Mouse (Mus musculus) thymus, postnatal 4 days (tissue): ENCODE results near the gene Ppp2r2c.

Experiments
- DNase-seq: peaks from one replicate; pipeline ENCODE4 v3.0.0; 2021

The Ppp2r2c gene

DNA sequence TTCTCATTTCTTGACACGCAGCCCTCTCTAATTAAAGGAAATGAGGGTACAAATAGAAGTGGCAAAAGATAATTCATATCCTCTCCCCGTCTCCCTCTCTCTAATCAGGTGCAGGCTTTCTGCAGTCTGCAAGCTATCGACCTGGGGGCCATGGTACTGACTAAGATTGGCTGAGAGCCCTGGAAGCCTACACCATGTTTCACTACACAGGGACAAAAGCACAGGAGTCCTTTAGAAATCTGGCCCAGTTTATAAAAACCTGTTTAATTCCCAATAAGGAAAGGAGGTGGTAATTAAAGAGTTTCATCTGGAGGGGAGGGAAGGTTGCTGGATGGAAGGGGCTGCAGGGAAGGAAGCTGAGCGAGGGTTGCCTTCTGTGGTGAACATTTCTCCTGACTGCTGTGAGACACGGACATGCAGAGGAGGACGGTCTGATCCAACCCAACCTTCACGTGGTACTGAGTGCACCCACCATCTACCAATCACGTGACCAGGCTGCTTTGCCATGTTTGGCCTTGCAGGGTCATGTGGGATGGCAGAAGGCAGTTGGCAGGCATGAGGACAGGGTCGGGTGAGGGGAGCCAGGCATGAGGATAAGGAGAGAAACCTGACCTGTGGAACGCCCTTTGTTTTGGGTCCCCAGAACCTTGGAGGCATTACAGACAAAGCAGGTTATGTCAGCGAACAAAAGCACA, 30.2 kb downstream of the Ppp2r2c start:
- DNase-seq: no peak

DNA sequence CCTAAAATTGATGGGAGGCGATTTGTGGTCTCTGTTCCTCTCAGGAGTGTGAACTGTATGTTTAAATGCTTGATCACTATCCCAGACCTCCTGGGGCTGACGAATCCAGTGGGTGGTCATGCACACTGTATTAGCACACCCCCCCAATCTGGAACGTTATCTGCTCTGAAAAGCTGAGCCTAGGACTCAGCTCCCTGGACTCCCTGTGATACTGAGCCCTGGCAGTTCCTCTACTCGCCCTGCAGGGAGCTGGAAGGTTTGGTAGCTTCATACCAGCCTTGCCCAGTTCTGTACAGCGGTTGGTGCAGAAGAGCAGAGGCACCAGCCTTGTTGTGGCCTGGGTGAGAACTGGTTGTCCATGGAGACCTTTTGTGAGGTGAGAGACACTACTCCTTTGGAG, 31.1 kb downstream of the Ppp2r2c start:
- no peak for DNase-seq

DNA sequence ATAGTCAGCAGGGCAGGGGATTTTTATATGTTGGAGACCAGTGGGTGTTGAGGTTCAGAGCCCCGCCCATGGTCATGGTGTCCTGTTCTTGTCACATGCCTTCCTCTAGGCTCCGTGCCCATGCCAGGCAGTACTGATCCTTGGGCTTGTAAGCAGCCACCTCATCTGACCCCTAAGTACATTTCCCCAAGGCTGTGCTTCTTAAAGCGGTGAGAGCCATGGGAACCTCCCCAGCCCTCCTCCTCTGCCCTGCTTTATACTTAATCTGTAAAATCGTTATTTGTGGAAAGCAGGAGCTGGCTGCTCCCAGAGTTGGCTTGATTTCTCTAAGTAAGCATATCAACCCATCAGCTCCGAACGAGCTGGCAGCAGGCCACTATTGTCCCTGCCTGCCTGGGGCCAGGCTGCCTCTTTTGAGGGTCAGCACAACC, 31.9 kb downstream of the Ppp2r2c start:
- DNase-seq: no peak

DNA sequence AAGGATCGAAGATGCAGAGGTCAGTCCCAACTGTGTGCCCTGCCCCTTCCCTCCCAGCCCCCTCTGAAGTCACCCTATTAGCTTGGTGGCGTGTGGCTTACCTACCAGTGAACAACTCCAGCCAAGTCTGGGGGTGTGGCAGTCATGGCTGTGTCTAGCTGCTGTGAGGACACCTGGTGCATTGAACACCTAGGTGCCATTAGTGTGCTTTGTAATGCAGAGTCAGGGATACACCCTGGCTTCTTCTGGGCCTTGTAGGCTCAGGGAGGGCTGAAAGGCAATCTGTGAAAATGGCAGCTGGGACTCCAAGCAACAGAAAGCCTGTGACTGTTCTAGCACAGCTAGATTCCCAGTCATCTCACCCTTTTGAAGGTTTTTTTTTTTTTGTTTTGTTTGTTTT, 34.5 kb downstream of the Ppp2r2c start:
- DNase-seq: no peak

DNA sequence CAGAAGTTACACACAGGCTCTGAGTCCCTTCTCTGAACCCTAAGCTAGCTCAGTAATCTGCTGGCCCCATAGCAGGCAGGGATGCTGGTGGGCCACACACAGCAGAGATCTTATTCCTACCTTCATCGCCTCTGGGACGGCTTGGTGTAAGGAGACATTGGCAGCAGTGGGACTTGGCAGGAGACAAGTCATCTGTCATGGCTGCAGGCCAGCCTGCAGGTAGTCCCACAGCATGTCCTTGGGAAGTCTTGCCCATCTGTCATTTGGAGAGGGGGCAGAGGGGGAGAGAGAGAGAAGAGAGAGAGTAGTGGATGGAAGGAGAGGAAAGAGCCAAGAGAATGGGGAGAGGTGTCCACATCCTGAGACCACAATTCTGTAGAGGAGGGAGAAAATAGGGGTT, 35.8 kb downstream of the Ppp2r2c start:
- DNase-seq: no peak

DNA sequence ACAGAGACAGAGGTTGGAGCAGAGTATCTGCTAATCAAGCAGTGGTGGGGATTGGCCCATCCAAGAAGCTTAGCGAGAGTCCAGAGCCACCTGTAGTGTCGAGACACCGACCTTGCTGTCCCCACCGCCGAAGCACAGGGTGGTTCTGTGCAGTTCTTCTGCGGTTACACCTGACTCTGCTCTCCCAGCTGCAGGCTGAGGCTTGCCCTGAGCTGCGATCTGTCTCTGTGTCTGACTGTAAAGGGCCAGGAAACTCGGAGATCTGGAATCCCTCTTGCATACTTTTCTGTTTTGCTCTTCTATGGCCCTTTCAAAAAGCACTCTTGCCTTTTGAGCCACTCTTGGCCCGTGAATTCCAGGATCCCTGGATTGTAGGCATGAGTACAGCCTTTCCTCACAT, 36.4 kb downstream of the Ppp2r2c start:
- no peak for DNase-seq

DNA sequence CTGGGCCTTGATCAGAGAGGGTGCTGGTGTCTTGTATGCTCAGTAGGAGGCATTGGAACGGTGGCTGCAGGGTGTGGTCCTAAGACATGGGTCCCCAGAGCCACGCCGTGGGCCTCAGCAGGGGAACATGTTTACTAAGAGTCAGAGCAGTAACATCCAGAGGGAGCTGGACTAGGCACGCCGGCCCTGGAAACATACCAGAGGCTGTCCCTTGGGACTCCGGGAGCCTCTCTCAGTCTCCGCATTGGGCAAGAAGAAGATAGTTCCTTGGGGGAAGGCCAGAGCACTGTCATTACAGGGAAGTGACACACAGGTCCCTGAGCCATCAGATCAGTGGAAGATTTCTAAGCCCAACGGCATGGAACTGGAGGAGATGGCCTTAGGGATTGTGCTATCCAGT, 36.9 kb downstream of the Ppp2r2c start:
- no peak for DNase-seq

DNA sequence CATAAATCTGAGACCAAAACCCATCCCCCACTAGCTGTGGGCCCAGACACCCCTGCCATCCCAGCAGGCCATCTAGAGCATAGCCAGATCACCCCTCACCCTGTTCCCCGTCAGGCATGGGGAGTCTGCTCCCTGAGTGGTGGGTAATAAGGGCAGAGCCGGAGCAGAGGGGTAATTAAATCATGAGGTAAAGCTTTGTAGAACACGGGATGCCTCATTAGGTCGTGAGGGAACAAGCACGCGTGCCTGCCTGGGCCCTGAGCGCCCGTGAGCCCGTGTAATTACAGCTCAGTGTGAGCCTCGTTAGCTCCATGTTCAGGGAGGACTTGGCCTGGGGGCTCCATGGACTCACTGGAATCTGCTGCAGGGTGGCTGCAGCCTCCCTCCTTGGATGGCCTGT, 39.4 kb downstream of the Ppp2r2c start:
- no peak for DNase-seq

DNA sequence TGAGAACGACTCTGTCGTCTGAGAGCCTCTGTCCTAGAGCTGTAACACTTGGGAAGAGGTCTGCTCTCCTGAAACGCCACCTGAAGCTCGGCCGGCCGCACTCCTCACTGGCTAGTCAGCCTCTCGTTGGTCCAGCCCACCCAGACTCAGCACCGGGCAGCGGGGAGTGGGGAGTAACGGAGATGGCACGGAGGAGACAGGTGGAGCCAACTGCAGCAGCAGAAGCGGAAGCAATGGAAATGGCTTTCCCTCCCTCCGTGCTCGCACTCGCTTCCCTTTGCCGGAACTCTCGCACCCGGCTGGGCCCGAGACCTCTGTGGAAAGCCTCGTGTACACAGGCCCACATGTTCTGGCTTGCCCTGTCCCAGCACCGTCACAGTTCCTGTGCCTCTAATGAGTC, 41.2 kb downstream of the Ppp2r2c start:
- no peak for DNase-seq

DNA sequence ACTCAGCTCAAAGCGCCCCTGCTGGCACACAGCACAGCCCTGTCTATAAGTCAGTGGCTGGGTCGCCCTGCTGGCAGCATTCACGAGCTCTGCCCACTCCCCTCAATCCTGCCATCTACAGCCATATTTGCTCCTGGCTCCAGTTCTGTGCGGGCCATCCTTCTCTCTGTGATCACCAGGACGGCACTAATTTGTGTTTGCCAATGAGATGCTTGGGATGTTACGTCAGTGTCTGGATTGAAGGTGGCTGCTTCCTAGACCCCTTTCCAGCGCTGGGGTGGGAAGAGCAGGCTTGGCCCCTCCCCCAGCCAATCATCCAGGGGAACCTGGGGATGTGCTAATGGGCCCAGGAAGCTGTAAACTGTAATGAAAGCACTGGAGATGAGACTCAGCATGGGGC, 42.7 kb downstream of the Ppp2r2c start:
- DNase-seq: no peak

DNA sequence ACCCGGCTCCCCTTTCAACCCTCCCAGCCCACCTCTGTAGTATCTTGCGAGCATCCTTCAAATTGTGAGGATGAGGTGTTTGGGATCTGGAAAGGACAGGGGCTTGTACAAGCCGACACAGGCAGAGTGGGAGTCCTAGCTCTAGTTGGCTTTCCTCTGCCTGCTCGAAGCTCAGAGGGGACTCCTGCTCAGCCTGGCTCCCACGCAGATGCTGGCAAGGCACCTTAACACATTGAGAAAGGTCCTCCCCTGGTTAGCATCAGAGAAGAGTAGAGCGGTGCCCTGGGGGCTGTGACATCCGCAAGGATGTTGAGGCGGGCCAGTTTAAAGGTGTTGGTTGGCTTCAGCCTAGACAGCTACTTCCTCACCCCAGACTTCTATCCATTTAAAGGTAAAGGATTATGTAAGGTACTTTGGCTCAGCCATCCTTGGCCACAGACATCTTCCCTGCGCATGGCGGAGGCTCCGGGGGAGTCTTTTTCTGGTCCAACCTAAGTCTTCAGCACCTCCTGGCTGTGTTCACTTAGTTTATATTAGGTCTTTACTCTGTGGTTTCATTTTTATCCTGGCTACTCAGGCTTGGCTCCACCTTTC, 43.5 kb downstream of the Ppp2r2c start:
- DNase-seq: no peak

DNA sequence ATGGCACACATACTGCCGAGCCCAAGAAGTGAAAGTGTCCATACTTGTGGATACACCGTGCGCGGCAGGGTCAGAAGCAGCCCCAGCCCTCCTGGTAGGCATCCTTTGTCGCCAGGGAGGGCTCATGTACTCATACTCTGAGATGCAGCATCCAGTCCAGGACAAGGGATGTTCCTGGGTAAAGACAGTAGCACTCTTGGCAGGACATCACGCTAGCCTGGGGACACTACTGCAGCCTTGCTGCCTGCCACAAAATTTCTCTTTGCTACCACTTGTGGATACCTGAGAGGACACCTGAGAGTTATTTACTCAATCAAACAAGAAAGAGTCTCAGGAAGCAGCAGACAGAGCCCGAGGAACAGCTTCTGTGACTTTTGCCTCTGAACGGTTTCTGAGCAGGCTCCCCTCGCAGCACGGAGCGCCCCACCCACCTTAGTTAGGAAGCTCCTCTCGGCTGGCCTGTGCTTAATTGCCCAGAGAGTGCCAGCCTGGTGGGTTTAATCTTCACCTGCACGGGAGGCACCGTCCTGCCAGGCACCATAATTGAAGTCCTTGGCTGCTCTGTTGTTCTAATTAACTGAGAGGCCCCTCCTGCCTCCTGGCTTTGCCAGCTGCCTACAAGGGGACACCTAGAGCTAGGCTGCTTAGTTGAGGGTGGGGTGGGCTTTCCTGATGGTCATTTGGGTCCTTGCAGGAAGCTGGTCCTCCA, 44.4 kb downstream of the Ppp2r2c start:
- DNase-seq: no peak

DNA sequence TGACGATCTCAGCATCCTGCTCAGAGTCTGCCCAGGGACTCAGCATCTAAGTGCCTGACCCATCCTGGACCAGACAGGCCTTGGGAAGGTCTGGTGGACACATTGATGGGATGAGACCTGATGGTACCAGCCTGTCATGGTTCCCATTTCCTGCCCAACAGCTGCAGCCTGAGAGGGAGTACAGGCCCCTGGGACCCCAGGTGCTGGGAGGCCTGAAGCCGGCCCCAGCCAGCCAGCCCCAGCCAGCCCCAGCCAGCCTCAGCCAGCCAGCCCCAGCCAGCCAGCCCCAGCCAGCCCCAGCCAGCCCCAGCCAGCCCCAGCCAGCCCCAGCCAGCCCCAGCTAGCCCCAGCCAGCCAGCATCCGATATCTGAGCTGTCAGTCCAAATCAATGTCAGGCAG, 46.9 kb downstream of the Ppp2r2c start:
- no peak for DNase-seq

DNA sequence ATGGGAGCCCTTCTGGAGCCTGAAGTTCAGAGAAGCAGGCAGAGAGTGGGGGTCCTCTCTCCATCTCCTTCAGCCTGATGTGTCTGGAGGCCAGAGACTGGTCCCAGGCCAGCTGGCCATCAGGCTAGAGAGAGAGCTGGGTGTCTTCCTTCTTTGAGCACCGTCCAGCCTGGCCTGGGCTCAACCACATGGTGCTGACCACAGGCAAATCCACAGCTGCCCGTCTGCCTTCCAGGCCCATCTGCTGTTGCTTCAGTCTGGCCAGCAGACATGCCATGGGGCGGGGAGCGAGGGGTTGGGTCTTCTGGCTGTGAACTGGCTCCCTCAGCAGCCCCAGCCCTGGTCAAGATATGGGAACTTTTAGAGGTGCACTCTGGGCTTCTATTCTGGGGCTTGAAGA, 48.3 kb downstream of the Ppp2r2c start:
- DNase-seq: no peak

DNA sequence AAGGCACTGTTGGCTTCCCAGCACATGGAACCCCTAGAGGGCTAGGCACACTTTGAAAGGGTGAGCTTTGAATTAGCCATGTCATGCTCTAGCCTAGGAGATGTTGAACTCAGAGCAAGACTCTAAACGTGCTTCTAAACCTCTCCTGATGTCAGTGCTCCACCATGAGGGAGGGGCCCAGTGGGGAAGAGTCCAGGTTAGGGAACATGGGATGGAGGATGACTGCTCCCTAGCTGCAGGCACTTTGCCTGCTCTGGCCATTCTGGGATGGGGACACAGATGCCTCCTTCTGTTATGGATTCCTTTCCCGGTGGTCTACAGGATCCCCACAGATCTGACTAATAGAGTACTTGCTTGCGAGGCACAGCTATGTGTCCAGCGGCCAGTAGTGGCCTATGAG, 48.9 kb downstream of the Ppp2r2c start:
- no peak for DNase-seq

DNA sequence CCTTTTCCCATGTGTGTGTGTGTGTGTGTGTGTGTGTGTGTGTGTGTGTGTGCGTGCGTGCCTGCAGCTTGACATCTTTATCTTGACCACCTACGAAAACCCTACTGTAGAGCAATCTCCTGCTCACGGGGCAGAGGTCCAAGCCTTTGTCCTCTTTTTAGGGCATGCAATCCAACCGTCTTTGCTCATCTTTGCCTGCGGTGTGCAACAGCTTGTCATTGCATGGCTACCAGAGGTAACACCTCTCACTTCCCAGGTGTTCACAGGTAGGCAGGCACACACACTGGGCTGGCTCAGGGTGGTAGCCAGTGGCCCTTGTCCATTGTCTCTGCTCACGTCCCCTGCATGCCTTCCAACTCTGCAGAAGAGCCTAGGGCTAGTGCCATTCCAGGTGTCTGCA, 49.7 kb downstream of the Ppp2r2c start:
- no peak for DNase-seq

DNA sequence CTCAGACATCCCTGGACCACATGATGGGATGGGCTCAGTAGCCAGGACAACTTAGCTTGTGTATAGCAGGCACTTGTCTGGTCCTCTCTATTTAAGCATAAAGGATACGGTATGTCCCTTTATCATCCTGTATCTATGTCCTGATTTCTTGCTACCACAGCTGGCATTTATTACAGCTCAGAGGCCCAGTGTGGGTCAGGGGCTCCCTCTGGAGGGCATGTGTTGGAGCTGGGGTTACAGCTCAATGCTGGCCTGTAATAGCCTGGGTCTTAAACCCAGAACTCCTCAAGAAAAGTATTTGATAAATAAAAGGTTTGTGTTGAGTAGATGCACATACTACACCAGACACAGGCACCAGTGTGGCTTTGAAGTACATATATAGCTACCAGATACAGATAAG, 51.8 kb downstream of the Ppp2r2c start:
- peak; percentile 16 for DNase-seq

DNA sequence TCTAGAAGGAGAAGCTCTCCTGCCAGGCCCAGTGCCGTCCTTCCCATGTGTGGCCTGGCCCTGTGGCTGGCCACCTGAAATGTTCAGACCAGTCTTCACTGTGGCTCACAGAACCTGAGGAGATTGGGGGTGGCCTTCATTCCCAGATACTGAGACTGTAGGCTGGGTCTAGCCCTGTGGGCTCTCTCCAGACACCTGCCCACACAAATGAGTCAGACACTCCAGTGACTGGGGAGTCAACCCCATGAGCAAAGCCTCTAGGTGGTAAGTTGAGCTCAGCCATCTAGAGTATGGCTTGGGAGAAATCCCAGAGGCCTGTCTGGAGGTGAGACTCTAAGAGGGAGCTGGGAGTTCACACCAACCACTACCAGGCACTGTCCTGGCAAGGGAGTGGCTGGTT, 53.6 kb downstream of the Ppp2r2c start:
- DNase-seq: no peak

DNA sequence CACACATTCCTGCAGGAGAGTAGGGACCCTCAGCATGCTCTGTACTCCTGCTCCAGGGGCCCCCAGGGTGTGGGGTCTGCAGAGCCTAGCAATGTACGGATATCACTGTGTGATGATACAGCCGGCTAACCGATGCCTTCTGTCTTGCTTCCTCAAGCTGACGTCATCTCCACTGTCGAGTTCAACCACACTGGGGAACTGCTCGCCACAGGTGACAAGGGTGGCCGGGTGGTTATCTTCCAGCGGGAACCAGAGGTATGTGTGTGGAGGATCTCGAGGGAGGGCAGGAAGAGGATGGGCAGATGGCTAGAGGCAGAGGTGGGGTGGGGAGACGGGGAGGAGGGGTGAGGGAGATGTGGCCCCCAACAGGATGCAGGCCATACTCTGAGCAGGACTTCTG, 54.5 kb downstream of the Ppp2r2c start:
- DNase-seq: no peak

DNA sequence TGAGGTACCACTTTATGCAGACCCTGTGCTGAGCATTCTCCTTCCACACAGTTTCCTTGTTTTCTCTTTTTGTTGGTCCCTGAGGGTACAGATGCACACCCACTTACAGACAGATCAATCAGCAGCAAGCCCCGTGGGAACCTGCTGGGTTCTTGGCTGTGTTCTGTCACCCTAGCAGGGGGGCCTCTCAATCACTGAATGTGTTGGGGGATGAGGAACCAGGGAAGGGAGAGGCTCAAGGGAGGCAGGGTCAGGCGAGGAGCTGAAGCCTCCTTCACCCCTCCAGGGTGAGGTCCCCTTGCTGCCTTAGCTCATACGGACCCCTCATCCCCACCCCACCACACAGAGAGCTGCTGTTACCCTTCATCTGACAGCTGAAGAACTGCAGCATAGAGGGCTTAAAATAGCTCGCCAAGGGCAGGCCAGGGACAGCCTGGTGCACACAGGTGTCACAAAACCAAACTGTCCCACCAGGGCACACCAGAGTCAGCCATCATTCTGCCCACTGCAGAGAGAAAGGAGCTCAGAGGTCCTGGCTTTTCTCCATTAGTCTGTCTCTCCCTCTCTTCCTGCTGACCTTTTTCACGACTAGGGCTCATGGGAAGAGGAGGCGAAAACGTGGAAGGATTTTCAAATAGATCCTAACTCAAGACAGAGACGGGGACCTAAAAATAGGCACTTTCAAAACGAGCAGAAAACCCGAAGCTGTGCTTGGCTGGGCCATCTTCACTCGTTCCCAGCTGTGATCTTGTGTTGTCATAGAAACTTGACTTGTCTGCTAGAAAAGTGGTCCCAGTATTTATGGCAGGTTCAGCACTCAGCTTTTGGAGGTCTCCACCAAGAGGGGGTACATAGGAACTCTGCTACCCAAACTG, 55.8 kb downstream of the Ppp2r2c start:
- no peak for DNase-seq

DNA sequence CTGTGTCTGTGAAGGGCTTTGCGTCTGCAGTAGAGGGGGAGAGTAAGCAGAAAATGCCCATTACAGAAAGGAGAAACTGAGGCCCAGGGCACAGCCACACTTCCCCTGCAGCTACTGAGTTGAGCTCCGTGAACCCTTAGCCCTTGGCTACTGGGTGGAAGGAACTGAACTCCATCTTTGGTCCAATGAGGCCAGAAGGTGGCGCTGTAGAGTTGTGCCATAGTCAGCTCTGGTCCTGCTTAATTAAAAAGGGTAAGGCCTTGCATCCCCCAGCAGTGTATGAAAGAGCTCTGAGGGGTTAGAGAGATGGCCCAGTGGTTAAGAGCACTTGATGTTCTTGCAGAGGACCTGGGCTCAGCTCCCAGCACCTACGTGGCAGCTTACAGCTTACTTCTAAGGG, 60.4 kb downstream of the Ppp2r2c start:
- peak; percentile 75 for DNase-seq

DNA sequence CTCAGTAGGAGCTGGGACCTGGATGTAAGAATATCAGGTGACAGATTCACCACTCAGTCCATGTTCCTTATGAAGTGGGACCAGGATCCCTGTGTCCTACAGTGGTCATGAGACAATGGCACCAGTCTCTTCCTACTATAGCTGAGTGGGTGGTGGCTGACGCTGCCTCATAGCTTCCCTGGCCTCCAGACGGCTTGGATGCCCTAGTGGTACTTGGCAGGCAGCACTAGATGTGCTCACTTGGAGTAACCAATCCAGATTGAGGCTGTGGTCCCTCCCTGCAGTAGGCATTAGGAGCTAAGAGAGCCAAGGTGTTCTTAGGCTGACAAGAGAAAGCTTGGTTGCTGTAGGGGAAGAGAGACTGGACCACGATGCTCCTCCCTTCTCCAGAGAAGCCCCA, 61.1 kb downstream of the Ppp2r2c start:
- no peak for DNase-seq

DNA sequence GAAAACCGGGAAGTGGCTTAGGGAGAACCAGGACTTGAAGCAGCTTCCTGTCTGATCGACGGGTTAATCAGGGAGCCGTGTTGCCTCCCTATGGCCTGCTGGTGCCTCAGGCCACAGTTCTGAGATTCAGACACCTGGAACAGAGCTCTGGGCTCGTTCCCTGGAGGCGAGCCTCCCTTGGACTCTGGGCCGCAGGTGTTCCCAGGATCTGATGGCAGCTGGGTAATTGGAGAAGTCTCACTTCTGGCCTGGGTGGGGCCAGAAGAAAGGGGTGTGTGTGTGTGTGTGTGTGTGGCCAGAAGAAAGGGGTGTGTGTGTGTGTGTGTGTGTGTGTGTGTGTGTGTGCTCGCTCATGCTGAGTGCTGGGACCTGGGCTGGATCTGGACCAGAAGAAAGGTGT, 65.1 kb downstream of the Ppp2r2c start:
- DNase-seq: no peak
